Mouse (Mus musculus): ENCODE measurements at regions not wholly inside any gene's neighbourhood (a gene's known extent, or its start where the extent isn't known, plus 50 kb on each side); places are given as distances from the start of the nearest gene placed in this dataset.

DNA sequence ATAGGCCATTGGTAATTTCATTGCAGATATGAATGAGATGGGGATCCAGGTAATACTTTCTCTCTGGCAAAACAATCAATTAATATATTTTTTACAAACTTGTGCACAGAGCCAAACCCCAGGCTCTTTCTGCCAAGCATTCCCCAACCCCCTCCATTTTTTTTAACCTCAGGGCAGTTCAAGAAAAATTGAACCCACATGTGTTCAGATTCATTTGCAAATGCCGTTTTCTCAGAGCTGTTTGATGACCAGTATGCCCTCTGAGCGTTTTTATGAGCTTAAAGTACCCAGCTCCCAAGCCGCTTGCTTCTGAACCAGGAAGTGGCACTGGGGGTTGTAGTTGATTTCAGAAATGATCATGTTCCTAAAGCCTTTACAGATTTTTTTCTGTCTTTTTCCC lies 611.4 kb upstream of the Clint1 start:
- DNase-seq (ENCODE audit: extremely low spot score, low spot score): no peak

DNA sequence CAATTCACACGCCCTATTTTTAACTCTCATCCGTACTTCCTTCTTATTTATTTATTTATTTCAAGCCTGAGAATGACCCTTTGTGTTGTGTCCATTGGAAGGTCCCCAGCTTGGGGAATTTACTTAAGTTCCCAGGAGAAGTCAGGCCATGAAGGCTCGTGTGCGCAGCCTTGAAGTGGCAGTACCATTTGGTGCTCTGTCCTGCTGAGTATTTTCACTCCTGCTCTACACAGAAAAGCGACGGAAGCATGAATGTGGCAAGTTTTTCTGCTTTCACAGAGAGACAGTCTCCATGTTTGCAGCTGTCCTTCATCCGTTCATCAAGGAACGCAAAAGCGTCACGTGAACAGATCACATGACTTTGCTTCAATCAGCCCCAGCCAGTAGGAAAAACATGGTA lies 610.2 kb upstream of the Clint1 start:
- no peak for DNase-seq (ENCODE audit: extremely low spot score, low spot score)

DNA sequence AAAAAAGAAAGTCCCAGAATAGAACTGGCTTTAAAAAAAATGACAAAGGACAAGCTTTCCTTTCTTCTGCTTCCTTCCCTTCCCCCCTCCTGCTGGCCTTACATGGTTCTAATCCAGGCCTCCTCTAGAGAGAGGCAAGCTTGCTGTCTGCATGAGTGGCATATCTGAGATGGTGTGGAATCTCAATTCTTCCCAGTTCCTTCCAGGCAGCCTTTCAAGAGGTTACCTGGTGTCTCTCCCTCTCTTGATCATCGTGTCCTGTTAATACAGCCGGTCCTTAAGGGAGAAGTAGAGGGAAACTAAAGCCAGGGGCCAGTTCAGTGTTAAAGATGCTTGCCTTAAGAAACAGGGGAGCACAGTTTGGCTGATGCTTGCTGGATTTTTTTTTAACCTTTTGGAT lies 607.1 kb upstream of the Clint1 start:
- no peak for DNase-seq (ENCODE audit: extremely low spot score, low spot score)

DNA sequence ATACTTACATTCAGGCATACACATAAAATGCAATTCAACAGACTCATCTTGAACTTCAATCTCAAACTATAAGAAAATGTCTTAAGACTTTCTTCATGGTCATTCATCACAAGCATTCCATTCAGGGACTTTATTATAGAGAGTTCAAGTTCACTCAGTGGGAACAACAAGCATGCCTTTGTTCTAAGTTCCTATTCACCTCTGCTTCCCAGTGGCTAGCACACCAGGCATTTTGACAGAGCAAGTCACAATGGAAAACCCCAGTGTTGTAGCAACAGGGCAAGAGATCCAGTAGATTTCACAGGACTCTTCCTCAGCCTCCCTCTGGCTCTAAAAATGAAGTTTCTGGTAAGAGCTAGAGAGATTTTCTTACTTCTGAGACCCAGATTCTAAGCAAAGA lies 595.8 kb upstream of the Clint1 start:
- DNase-seq (ENCODE audit: extremely low spot score, low spot score): no peak

DNA sequence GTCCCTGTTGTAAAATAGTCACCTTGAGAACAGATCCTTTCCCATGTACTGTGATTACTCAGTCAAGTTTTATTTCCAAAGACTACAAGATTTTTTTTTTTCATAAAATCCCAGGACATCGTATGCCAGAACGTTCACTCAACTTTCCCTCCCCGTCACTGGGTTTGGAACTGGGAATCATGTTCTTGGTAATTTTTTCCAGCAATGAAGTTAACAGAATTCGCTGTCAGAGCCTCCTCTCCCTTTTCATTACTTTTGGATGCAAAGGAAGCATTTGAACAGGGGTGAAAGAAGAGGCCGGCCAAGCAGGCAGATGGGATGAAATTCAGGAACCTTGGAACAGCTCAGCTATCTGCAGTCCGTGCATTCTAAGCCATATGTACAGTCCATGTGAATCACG lies 589.7 kb upstream of the Clint1 start:
- DNase-seq (ENCODE audit: extremely low spot score, low spot score): no peak

DNA sequence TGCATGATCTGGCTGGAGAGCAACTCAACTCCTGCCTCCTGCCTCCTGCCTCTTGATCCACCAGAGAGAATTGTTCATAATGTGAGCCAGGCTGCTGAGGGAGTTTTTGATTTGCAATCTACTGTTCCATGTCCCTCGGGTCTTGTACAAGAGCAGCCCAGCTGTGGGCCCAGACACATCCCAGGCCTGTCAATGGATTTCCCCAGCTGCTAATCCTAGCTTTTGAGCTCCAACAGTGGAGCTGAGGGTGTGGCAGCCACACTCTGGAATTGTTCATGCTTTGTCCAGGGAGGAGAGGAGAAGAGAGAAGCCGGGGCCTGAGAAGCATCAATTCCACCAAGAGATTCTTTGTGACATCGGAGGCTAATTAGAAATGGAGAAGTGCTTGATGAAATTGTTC lies 587.9 kb upstream of the Clint1 start:
- no peak for DNase-seq (ENCODE audit: extremely low spot score, low spot score)

DNA sequence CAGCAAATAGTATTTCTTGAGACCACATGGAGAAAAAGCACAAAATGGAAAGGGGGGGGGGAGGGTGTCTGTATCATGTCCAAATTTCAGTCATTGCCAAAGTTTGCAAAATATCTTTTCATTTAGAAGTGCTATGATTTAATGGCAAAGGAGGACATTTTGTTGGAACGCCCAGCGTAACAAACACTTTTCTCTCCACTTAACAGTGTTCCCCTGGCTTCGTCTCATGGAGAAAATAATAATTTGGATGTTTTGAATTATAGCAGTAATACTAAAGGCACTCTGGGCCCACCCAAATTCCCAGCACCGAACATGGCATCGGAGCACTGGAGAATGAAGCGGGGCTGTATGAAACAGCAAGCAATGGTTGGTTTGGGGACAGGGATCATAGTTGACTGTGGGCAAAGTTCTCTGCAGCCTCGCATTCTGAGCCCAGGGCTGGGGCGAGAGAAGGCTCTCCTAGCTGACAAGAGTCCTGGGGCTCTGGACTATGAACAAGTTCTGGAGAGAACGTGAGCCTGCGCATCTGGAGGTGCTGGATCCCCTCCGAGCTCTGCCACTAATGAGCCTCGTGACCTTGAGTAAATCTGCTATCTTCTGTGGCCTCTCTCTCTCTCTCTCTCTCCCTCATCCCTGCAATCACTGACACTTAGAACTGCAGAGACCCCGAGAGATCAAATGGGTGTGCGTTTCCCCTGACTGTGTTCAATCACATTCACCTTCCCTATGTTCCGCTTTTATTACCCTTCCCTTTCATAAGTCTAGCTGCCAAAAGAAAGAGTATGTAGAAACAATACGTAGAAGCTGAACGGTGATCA lies 586.5 kb upstream of the Clint1 start:
- DNase-seq (ENCODE audit: extremely low spot score, low spot score): no peak

DNA sequence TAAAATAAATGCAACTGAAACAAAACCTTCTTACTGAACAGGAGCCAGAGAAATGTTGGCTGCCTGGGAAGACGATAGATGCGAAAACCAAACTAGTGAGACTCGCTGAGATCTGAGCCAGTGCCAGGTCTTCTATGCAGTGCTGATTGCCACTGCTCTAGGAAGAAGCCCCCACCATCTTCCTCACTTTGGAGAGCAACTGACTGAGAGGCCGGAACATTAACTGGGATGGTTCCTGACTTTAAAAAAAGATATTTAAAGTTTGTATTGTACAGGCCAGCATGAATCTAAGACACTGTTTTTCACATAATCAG lies 585.9 kb upstream of the Clint1 start:
- no peak for DNase-seq (ENCODE audit: extremely low spot score, low spot score)

DNA sequence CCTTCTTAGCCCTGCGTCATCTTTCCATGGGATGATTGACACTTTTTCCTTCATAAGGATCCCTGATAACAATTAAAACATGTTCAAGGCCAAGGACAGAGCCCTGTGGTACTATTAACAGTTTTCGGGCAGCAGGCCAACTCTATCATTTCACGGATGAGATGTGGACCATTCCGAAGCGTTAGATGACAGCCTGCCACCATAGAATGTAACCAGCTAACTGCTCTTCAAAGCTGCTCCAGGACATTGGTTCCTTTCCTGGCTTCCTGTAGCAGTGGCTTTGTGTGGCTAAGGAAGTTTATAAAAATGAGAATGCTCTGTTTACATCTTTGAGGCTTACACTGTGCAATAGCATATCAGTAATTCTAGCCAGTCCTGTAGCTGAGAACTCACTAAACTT lies 582.6 kb upstream of the Clint1 start:
- no peak for DNase-seq (ENCODE audit: extremely low spot score, low spot score)

DNA sequence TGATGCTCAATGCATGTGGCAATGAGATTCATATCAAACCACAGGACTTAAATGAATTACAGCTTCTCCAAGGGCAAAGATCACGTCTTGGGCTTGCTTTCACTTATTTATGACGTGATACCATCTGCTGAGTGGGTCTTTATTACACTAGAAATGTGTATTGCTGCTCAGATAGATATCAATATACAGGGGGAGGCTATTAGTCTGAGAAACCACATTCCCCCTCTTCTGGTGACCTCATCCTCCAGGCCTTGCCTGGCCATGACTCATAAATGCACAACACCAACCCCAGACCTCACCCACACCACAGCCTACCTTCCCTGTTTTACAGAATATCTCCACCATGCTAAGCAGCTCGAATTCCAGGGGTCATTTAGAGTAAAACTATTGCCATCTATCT lies 580.6 kb upstream of the Clint1 start:
- DNase-seq (ENCODE audit: extremely low spot score, low spot score): no peak

DNA sequence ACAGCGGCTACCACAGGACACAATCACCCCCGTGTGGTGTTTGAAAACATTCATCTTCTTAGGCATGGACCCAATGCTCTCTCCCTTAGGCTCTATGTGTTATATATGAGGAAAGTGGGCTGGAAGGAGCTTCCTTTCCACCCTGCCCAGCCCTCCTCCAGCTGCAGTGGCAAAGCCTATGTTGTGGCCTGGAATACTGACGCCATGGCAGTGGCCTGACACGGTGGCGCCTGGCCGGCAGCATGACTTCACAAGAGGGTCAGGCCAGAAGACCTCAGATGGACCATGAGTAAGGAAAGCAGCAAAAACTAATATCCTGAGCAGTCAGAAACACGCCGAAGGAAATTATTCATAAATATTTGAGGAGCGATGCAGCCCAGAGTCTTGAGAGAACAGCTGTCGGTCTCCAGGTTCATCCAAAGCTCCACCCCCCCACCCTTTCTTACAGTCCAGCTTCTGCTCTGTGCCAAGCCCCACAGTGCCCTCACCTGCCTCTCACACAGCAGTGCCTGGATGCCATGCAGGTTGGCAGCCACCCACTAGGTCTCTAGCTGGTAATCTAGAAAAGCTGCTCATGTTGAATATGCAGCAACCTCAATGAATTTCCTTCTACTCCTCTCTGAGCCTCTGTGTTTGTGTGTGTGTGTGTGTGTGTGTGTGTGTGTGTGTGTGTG lies 577.3 kb upstream of the Clint1 start:
- DNase-seq (ENCODE audit: extremely low spot score, low spot score): no peak

DNA sequence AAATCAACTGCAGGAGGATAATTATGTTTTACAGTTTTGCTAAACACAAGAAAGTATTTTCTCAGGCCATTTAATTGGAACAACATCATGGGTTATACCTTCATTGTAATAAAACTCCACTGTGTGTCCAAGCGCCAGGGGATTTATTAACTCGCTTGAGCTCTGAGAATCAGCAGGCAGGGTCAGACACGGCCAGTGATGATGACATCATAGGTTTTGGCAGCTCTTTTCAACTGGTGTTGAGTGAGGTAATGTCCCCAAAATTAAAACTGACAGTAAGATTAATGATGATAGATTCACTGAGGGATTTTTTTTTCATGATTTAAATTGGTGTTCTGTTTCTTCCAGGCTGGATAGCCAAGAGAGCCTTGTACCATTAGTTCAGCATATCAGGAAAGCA lies 576.7 kb upstream of the Clint1 start:
- DNase-seq (ENCODE audit: extremely low spot score, low spot score): no peak

DNA sequence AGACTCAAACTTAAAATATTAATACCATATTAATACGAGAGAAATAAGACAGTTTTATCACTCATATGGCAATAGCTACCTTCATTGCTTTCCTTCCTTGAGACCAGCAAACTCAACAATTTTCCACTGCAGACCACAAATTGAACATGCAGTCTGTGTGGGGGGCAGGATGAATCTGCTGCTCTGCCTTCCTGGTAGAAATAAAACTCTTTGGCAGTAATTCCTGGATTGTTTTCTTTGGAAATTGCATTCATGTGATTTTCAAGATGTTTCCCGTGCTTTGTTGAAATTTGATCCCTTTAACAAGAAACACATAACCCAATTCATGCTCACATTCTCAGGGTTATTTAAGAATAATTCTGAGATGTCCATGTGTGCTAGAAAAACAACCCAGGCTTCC lies 555.1 kb upstream of the Clint1 start:
- no peak for DNase-seq (ENCODE audit: extremely low spot score, low spot score)

DNA sequence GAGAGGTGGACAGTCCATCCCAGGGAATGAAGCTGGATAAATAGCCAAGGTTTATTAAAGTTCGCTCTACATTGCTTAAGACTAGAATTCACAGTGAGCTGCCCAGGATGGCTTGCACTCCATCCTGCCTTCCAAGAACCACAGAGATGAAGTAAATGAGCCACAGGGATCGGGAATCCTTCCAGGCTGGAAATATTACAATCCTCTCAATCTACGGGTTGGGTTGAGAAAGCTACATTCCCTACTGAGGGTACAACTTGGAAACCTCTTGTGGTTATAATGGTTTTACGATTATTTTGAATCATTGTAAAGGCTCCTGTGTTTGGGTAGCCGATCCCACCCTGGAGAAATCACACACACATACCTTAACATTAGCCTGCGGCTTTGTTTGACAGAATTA lies 539.9 kb upstream of the Clint1 start:
- no peak for DNase-seq (ENCODE audit: extremely low spot score, low spot score)

DNA sequence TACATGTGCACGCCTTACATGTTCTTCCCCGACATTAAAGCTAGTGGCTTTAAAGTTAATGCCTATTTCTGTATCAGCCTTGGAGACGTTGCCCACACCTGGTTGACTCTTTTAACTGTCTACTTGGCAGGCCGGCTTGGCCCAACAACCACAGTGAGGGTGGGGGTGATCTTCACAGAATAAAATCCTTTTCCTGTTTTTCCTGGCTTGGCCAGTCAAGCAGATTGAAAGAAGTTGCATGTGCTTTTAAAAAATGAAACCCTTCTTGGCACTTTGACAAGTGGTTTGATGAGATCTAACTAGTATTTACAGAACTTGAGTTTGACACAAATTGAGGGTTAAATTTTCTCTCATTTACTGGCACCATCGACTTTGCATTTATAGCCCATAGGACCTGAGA lies 528.1 kb upstream of the Clint1 start:
- DNase-seq (ENCODE audit: extremely low spot score, low spot score): no peak

DNA sequence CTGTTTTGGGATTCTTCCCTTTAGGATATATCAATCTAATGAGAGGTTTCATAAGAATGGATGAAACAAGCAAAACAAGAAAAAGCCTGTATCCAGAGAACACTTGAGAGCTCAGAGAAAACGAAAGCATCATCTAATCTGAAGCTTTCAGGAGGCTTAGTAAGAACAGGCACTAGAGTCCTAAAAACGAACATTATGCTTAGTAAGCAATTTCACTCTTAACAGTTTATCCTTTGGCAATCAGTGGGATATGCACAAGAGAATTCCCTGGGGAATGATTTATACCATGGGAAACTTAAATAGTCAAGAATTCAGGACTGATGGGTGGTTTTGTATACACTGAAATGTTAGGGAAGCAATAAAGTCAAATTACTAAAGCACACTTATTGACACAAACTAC lies 521.5 kb upstream of the Clint1 start:
- no peak for DNase-seq (ENCODE audit: extremely low spot score, low spot score)

DNA sequence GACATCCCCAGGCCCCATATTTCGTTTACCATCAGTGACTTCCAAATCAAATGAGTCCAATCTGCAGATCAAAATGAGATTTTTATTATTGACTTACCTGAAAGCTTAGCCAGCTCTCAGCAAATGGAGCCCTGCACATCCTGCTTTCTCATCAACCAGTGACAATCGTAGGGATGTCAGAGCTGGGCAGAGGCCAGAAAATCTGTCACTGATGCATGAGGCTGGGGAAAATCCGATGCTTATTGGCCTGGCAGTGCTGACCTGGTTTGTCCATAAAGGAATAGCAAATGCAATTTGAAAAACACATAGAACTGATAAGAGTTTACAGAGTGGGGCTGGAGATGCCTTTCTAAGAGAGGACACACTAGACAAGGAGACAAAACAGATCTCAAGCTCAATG lies 518.1 kb upstream of the Clint1 start:
- DNase-seq (ENCODE audit: extremely low spot score, low spot score): no peak

DNA sequence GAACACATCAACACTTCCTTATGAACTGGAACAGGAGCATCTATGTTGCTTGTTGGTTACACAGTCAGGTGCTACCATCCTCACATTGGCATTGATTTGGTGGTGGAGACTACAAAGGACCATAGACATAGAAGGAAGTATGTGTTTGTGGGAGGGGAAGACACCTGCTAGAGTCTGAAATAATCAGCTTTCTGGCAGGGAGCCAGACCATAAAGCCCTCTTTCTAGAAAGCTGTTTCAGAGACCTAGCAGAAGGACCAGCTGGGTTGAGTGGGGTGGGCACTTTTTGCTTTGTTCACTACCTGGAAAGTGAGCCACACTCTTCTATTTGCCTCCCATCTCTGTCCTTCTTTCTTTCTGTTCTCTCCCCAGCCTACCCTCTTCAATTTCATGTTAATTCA lies 502.5 kb upstream of the Clint1 start:
- DNase-seq (ENCODE audit: extremely low spot score, low spot score): no peak

DNA sequence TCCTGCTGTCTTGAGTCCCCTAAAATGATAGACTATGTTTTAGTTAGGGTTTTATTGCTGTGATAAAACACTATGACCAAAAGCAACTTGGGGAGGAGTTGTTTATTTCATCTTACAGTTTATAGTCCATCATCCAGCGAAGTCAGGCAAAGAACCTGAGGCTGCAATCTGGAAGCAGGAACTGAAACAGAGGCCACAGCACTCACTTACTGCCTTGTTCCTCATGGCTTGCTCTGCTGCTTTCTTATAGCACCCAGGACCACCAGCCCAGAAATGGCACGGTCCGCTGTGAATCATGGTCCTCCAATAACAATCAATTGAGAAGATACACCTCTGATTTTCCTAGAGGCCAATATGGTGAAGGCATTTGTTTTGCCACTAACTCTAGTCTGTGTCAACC lies 486.5 kb upstream of the Clint1 start:
- DNase-seq (ENCODE audit: extremely low spot score, low spot score): no peak

DNA sequence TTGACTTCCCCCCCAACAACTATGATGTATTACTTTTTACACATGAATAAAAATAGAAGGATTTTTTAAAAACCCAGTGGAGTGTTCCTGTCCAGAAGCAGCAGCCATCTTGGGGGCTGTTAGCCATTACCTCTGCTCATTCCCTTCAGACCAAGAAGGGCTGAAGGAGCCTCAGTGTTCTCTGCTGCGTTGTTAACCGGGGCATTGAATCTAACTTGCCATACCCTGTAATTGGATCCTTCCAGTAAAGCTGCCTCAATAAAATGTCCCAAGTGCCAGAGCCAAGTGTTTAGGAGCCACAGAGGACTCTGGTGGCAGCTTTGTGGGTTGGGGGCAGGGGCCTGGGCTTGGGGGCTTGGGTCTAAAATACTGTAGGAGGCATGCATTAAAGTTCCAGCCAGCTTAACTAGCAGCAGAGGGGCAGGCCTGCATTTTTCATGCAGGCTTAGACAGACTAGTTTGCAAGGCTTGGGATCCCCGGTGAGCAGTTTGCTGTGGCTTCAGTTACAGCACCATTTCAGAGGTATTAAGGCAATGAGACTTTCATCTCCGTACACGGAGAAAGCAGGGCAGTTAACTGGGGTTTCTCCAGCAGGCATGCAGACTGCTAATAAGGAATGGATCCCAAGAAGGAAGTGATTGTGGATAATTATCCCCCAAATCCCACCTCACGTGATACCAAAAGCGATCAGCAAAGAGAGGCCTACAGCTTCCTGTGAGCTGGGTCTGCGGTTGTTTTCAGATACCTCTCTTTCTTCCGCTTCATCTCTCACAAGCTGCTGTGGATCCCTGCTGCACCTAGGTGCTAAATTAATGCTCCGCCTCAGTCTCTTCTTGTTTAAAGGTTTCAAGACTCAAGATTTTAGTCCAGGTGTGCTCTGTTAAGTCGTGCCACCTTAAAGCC lies 462.4 kb upstream of the Clint1 start:
- DNase-seq (ENCODE audit: extremely low spot score, low spot score): no peak

DNA sequence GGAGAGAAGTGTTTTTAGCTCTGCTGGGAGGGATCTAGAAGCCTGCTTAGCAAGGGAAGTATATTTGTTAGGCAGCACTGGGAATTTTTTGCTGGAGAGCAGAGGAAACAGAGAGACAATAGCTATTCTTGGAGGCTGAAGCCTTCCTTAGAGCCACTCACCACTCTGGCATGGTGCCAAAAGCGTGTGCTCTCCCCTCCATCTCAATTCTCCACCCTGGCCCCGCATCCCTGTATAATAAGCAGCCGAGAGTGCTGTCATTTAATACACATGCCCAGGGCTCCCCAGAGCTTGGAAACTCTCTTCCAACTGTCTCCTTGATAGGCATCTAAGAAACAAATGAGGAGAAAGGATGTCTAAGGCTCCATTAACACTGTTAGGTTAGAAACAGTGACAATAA lies 455.8 kb upstream of the Clint1 start:
- no peak for DNase-seq (ENCODE audit: extremely low spot score, low spot score)

DNA sequence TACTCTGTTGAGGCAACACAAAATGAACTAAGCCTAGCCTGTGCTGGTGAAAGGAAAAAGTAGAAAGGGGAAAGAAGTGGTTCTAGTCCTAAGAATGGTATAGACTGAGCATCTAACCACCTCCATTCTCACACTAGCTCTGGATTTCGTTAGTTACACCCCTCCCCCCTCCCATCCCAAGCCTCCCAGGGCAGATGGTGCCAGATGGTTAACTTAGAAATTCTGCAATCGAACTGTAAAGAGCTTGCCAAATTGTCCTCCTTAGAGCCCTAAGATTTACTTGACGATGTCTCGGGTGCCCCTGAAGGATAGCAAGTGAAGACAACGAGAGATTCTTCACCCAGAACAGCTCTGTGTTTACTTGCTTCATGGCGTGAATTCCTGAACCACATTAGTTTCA lies 453.7 kb upstream of the Clint1 start:
- no peak for DNase-seq (ENCODE audit: extremely low spot score, low spot score)

Measured in neural tube, embryonic 10.5 days (tissue).